Mouse (Mus musculus) heart, postnatal 14 days (tissue): ENCODE results near the gene Nr6a1. TPM values are rescaled to one million over a fixed set of nuclear protein-coding genes. Genes with fewer than 3 reads are reported as not detected.

Source experiments
- DNase-seq, 2 experiments: peaks; one replicate each; pipeline ENCODE4 v3.0.0; 2021 to 2022
- intact Hi-C: fragments of 180-260 bp; cut with DNase I; formaldehyde crosslinking; loops from one replicate; pipeline ENCODE4 v1.15.1; 2025
- microRNA-seq, 2 experiments: library from miRNA; unstranded; fragments of <30 nt; microRNA quantifications; one replicate each; pipeline ENCODE4 v1.2.0; 2021 to 2022
- total RNA-seq, 2 experiments: library from RNA; stranded (reverse); gene quantifications; 2 replicates each; pipeline ENCODE4 v1.2.3; 2021

Gene Nr6a1
- total RNA-seq, 2 experiments from 2014 or later: 1.2 to 1.3 TPM

GRCm38 (mm10) chr2:38691542-38691941, 235.9 kb downstream of the Nr6a1 start:
- intact Hi-C loops: no loop called here
- peak; percentile 31 to 49 for DNase-seq

GRCm38 (mm10) chr2:38689881-38690280, 237.6 kb downstream of the Nr6a1 start:
- intact Hi-C loops: no loop called here
- DNase-seq: no peak

GRCm38 (mm10) chr2:38688791-38689520, 238.5 kb downstream of the Nr6a1 start:
- peak; percentile 34 to 47 for DNase-seq
- intact Hi-C loops: no loop called here

DNA sequence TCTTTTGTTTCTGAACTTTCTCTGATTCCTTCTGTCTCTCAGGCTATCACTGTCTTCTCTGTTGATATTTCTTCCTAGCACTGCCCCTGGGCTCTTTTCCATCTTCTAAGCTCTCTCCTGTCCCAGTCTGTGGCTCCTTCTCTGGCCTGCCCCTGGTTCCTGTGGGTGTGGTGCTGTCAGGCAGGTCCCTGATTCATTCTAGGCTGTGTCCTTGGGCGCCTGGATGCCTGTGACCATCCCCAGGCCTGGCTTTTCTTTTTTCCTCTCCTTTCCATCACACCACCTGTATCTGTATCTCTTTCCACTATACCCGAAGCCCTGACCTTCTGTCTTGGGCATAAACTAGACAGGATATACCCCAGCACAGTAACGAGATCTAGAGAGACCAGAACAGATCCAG, 241.7 kb downstream of the Nr6a1 start:
- intact Hi-C loops: no loop called here
- DNase-seq: no peak

- intact Hi-C loops: no loop called here
- DNase-seq: no peak
Observed at GRCm38 (mm10) chr2:38683083-38683482, 244.4 kb downstream of the Nr6a1 start.

DNA sequence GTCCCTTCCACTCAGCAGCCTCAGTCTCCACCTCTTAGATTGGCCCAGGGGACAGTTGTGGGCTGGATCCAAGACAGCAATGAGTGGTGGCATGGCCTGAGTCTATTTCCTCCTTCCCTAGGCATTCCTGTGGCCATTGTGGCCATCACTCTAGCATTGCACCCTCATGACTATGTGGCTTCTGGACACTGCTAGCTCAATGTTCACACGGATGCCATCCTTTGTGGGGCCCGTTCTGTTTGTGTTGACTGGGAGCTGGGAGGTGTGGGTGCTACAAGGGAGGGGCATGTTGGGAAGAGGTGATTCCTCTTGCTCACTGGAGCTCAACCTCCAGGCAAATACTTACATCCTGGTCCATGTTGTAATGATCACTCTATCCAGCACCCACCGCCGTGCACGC, 245.3 kb downstream of the Nr6a1 start:
- no peak for DNase-seq
- intact Hi-C loops: no loop called here

GRCm38 (mm10) chr2:38678947-38679346, 248.5 kb downstream of the Nr6a1 start:
- intact Hi-C loops: no loop called here
- no peak for DNase-seq

DNA sequence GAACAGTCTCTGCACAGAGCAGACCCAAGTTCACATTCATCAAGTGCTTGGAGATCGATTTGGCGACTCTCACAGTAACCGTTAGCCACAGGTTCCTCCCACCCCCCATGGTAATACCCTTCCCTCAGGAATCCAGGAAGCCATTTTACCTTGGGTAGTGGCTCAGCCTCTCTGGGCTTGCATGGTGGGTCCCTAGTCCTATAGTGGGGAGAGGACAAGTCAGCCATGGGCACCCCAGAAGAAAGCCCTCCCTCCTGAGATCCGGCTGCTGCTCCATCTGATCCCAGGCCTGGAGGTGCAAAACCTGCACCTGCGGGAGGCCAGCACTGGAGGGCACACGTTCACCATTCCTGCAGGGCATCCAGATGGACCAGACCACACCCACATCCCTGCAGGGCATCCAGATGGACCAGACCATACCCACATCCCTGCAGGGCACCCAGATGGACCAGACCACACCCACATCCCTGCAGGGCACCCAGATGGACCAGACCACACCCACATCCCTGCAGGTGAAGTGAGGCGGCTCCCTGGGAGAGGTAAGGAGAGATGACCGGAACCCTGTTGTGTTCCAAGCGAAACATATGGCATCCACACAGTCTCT, 252.0 kb downstream of the Nr6a1 start:
- DNase-seq: peak in 1 of 2 experiments; percentile 16
- intact Hi-C loops: no loop called here

Small RNAs within 50 kb of the gene (microRNA-seq; reads per million reads assigned to microRNA genes)
- 27.3 to 212 reads per million in 2 experiments for gene Mir181a-2
- 706 to 1,066 reads per million in 2 experiments for gene Mir181b-2

Other genes starting within 250 kb of the Nr6a1 start
- under 1 TPM in 1 of 2 experiments, not detected in 1; 0.07 TPM for gene Nr5a1, start 213.1 kb downstream of the Nr6a1 start, total RNA-seq
- gene Olfml2a, start 4.3 kb upstream of the Nr6a1 start, total RNA-seq: 10 to 100 TPM; 11.6 to 11.8 TPM
- gene Wdr38, start 69.8 kb upstream of the Nr6a1 start, total RNA-seq: under 1 TPM; 0.19 to 0.34 TPM
- gene Arpc5l, start 77.7 kb upstream of the Nr6a1 start, total RNA-seq: 10 to 100 TPM; 68.4 to 73.5 TPM
- gene Rpl35, start 77.9 kb upstream of the Nr6a1 start, total RNA-seq: 100 to 1,000 TPM; 312 to 359 TPM
- 10 to 100 TPM; 17.9 to 19.2 TPM for gene Golga1, start 137.9 kb upstream of the Nr6a1 start, total RNA-seq